8 mouse cellular contexts compared by ENCODE assay signal in the genomic region with DNA sequence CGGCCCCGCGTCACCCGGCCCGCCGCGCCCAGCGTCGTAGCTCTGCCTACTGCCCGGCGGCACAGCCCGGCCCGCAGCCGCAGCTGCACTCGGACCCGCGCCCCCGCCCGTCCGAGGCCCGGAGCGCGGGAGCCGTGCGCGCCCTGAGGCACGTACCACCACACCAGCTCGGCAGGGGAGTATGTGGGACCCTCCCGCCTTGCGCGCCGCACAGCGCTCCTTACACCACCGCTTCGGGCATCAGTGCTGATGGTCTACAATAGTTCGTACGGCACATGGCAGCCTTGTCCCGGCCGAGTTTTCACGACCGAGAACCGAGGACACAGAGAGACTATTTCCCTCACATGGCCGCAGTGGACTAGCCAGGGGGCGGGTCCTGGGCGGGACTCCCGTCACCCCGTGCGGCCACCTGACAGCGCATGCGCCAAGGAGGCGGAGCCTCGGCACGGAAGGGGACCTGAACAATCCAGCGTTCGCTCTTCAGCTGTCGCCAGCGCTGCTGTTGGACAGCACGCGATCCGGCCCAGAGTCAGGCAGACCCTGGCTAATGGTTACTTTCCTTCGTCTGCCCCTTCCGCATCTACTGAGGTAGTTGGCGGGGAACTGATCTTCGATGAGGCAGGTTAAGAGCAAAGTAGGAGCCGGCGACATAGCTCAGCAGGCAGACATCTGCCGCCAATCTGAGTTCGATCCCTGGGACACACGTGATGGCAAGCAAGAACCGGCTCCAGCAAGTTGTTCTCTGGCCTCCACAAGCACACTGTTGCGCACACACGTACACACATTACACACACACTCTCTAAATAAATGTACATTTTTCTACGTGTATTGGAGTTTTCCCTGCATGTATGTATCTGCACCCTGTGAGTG. TPM values are rescaled to one million over a fixed set of nuclear protein-coding genes. Genes with fewer than 3 reads are reported as not detected.
A peak's percentile ranks its signal among the peaks of the same experiment; 100 is the strongest.
DNase-seq lines count a peak whose midpoint lies in the region; ATAC-seq lines count a peak whose summit lies in the region.

A gene (minus strand): TSS at position 389 of the 870 bp plus-strand sequence.

- H3K9me3 ChIP-seq in forebrain, embryonic 14.5 days (replicated peaks; ENCODE audit: control insufficient read depth, low read length), result no peaks in the 10 kb centered on the region
- H3K9me3 ChIP-seq in neural tube, embryonic 15.5 days (replicated peaks), result no peaks in the 10 kb centered on the region

- H3K27ac ChIP-seq in forebrain, embryonic 14.5 days (ENCODE audit: low read depth, low read length), result peak within 1 kb of the TSS; percentile 93
- peak within 1 kb of the TSS; percentile 94 for H3K27ac ChIP-seq in neural tube, embryonic 15.5 days (replicated peaks)

- ATAC-seq in forebrain, embryonic 14.5 days, result peak; percentile 97
- ATAC-seq in neural tube, embryonic 15.5 days (ENCODE audit: low FRiP score), result peak; percentile 98

- H3K27me3 ChIP-seq in forebrain, embryonic 14.5 days (replicated peaks; ENCODE audit: control insufficient read depth, insufficient read depth, low read length), result no peaks in the 10 kb centered on the region
- no peaks in the 10 kb centered on the region for H3K27me3 ChIP-seq in neural tube, embryonic 15.5 days (replicated peaks)

- WGBS in forebrain, embryonic 14.5 days, result under 1% methylated on average over 72 of the region's 73 CpGs
- under 1% methylated on average over 73 of the region's 73 CpGs for WGBS in neural tube, embryonic 15.5 days

- H3K9ac ChIP-seq in forebrain, embryonic 14.5 days (ENCODE audit: low read length), result peak within 1 kb of the TSS; percentile 81
- peak within 1 kb of the TSS; percentile 71 for H3K9ac ChIP-seq in neural tube, embryonic 15.5 days (replicated peaks)

- peak within 1 kb of the TSS; percentile 78 for H3K4me2 ChIP-seq in forebrain, embryonic 14.5 days (ENCODE audit: low read length)
- H3K4me2 ChIP-seq in neural tube, embryonic 15.5 days, result peak within 1 kb of the TSS; percentile 64

- peak within 1 kb of the TSS; percentile 75 for H3K4me3 ChIP-seq in forebrain, embryonic 14.5 days (ENCODE audit: low read depth, low read length)
- H3K4me3 ChIP-seq in neural tube, embryonic 15.5 days (replicated peaks), result peak within 1 kb of the TSS; percentile 88

- intact Hi-C loops in heart, postnatal 14 days (cut with DNase I), result loop anchor here (5.0 kb wide), 1 partner anchor 281 kb away; a partner anchor contains a TSS

- peaks cover 21% of the 10 kb centered on the region for H3K36me3 ChIP-seq in forebrain, embryonic 14.5 days (ENCODE audit: control insufficient read depth, insufficient read depth, low read length)
- peaks cover 15% of the 10 kb centered on the region for H3K36me3 ChIP-seq in neural tube, embryonic 15.5 days

- H3K4me1 ChIP-seq in forebrain, embryonic 14.5 days (ENCODE audit: control insufficient read depth, insufficient read depth, low read length), result peaks cover 10% of the 10 kb centered on the region
- peaks cover 28% of the 10 kb centered on the region for H3K4me1 ChIP-seq in neural tube, embryonic 15.5 days

- DNase-seq in ES-CJ7 (ENCODE audit: low read depth, low spot score), result peak; percentile 96
- DNase-seq in cerebellum, adult 11 months, result peak; percentile 97
- DNase-seq in forebrain, embryonic 14.5 days (ENCODE audit: low spot score), result peak; percentile 97
- DNase-seq in heart, postnatal 14 days, result peak; percentile 98
- DNase-seq in layer of hippocampus, adult 11-12 months (ENCODE audit: low spot score), result peak; percentile 95
- DNase-seq in lung, adult 18-20 months, result peak; percentile 95 to 96
- peak; percentile 95 for DNase-seq in testis, postnatal 14 days (ENCODE audit: low spot score)

RNA-seq across cellular contexts. Expression of the gene that starts here (rescaled TPM):
- 28.7 and 31.7 TPM in 2 replicates for polyA plus RNA-seq in forebrain, embryonic 14.5 days (2014; fragmentation: Nextera tagmentation; extraction: Ambion mirVana)
- total RNA-seq in heart, postnatal 14 days (2021), result 10 to 100 TPM; 17.4 to 18.8 TPM
- polyA plus RNA-seq in neural tube, embryonic 15.5 days (2015; fragmentation: Nextera tagmentation; extraction: Ambion mirVana), result 27.2 and 27.5 TPM in 2 replicates

Comparison
In these comparisons a context has a peak if more than half of its experiments do, and no peak if none do; other contexts are left out.
1. Peak in every context shown above with its lines: DNase-seq, ATAC-seq, H3K4me3 ChIP-seq and H3K27ac ChIP-seq.